Mouse (Mus musculus) thymus, adult 2 months (tissue): ENCODE results near the gene Slc6a18.

Experiments
- CTCF ChIP-seq: fragments of 200-500 bp; IDR thresholded peaks from 2 replicates; pipeline ENCODE4 v1.5.1; 2012; ENCODE audit warnings: mild to moderate bottlenecking, control low read depth, low read length, moderate library complexity, borderline replicate concordance; ENCODE audit not compliant: control insufficient read depth, poor library complexity, insufficient read depth; ENCODE audit errors: extremely low read depth
- POLR2A ChIP-seq: fragments of 200-500 bp; IDR thresholded peaks from 2 replicates; pipeline ENCODE4 v1.6.1; 2012; ENCODE audit warnings: mild to moderate bottlenecking, low read length, control low read depth, moderate library complexity; ENCODE audit not compliant: control insufficient read depth, poor library complexity, insufficient read depth; ENCODE audit errors: extremely low read depth

DNA sequence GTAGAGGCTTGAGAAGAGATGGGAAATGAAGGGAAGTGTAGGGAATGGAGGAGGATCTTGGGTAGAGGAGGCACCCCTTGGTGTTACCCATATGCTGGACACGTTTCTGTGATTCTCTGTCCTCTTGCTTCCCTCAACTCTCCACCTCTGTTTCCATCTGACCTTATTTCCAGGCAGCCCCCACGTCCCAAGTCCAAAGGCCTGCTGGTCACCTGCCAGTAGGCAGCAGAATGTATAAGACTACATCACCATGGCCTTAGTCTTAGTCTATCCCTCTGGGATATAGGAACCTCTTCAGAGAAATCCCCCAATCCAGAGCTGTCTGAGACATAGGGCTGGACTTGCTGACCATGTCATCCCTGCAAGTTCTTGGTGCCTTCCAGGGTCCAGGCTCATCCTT, 1.5 kb upstream of the Slc6a18 start:
- TF ChIP-seq CTCF (no peak), POLR2A (no peak)
